Mouse (Mus musculus): ENCODE data around the gene Tead1. TPM values are rescaled to one million over a fixed set of nuclear protein-coding genes. Genes with fewer than 3 reads are reported as not detected.

The Tead1 gene
- polyA plus RNA-seq, 1 experiment from 2014 or later: 15.9 TPM

DNA sequence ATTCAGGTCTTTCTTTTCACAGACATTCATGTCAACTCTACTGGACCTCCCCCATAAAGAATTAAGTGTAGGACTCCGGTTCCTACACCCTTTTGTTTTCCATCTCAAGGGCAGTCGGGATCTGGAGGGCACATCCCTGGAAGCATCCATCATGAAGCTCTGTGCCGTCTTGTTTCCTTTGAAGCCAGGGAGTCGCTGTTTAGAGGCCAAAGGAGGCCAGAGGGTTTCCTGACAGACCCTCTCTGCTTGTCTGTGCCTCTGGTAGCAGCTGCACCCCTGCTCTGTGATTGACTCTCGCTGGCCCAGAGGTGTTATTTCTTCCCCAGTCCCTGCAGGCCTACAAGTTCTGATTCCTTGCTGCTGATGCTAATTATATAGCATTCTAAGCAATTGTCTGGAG lies 259.8 kb downstream of the Tead1 start:
- H3K9me3 ChIP-seq (replicated peaks): no peaks in the 10 kb centered on the region
- H3K27ac ChIP-seq (replicated peaks): no peak overlapping the region
- H3K4me3 ChIP-seq (replicated peaks): no peak overlapping the region
- H3K4me2 ChIP-seq: no peak overlapping the region
- H3K4me1 ChIP-seq: no peaks in the 10 kb centered on the region
- no peaks in the 10 kb centered on the region for H3K36me3 ChIP-seq
- 15% methylated on average over 5 of the region's 5 CpGs for WGBS
- H3K27me3 ChIP-seq (replicated peaks): no peaks in the 10 kb centered on the region
- no peak overlapping the region for H3K9ac ChIP-seq (replicated peaks)
- no peak for ATAC-seq (ENCODE audit: low FRiP score)

DNA sequence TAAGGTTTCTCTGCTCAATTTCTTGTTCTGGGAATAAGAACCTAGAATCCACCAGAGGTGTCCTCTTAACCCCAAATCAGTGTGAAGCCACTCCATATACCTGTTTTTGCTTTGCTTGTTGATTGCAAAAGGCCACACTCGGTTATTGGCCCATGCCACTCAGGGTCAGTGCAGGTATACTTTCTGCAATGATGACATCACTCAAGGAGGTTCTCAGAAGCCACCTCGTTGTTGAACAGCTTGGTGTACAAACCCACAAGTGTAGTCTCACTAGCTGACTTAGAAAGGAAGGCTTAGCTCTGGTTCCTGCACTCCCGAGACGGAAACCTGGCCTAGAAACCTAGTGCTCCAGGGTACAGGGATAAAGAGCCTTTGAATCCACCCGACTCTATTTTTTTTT lies 263.4 kb downstream of the Tead1 start:
- H3K27me3 ChIP-seq (replicated peaks): no peaks in the 10 kb centered on the region
- H3K9ac ChIP-seq (replicated peaks): no peak overlapping the region
- WGBS: 77% methylated on average over 5 of the region's 5 CpGs

DNA sequence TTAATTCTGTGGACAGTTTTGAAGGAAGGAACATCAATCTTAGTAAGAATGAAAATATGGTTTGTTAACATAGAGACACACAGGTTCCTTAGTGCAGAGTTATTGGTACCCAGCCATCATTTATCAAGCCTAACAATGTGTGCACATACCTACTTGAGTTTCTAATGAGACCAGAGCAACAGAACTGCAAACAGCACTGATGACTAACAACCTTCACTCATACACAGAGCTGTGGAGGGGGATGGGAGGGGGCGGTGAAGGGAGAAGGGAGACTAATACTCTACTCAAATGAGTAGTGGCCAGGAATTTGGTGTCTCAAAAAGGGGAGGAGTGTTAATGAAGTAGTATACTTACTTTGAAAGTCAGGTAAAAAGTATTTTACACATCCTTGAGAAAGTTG lies 263.9 kb downstream of the Tead1 start:
- Histone ChIP-seq H3K9ac (replicated peaks) (no peak overlapping the region), H3K27me3 (replicated peaks) (no peaks in the 10 kb centered on the region), H3K4me1 (no peaks in the 10 kb centered on the region), H3K9me3 (replicated peaks) (no peaks in the 10 kb centered on the region), H3K36me3 (no peaks in the 10 kb centered on the region), H3K27ac (replicated peaks) (no peak overlapping the region), H3K4me2 (no peak overlapping the region), H3K4me3 (replicated peaks) (no peak overlapping the region)
- ATAC-seq (ENCODE audit: low FRiP score): no peak
- WGBS: 92% methylated on average over 1 of the region's 1 CpGs

More for the DNA sequence above, 263.4 kb downstream of the Tead1 start:
- Histone ChIP-seq H3K4me3 (replicated peaks) (no peak overlapping the region), H3K4me2 (no peak overlapping the region), H3K36me3 (no peaks in the 10 kb centered on the region), H3K9me3 (replicated peaks) (no peaks in the 10 kb centered on the region), H3K4me1 (no peaks in the 10 kb centered on the region), H3K27ac (replicated peaks) (no peak overlapping the region)
- no peak for ATAC-seq (ENCODE audit: low FRiP score)

DNA sequence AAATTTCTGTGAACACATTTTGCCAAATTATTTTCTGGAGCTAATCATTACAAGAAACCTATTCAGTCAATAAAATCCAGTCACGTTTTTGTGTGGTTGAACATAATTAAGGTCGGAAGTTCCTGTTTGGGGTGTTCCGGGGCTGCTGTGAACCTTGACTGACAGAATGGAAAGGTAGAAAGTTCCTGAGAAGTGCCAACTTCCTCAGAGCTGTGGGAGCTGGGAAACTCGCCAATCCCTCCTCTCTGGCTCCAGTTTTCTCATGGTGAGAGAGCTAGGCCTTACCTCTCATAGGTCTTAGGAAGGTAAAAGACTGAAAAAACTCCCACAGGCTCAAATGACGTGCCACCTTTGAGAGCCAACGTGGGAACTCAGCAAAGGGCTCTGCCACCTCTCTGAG lies 267.6 kb downstream of the Tead1 start:
- no peak overlapping the region for H3K4me2 ChIP-seq
- 72% methylated on average over 6 of the region's 6 CpGs for WGBS
- no peak overlapping the region for H3K4me3 ChIP-seq (replicated peaks)
- no peaks in the 10 kb centered on the region for H3K36me3 ChIP-seq
- no peaks in the 10 kb centered on the region for H3K27me3 ChIP-seq (replicated peaks)
- H3K27ac ChIP-seq (replicated peaks): no peak overlapping the region
- H3K9me3 ChIP-seq (replicated peaks): no peaks in the 10 kb centered on the region
- H3K9ac ChIP-seq (replicated peaks): no peak overlapping the region
- no peak for ATAC-seq (ENCODE audit: low FRiP score)
- no peaks in the 10 kb centered on the region for H3K4me1 ChIP-seq

DNA sequence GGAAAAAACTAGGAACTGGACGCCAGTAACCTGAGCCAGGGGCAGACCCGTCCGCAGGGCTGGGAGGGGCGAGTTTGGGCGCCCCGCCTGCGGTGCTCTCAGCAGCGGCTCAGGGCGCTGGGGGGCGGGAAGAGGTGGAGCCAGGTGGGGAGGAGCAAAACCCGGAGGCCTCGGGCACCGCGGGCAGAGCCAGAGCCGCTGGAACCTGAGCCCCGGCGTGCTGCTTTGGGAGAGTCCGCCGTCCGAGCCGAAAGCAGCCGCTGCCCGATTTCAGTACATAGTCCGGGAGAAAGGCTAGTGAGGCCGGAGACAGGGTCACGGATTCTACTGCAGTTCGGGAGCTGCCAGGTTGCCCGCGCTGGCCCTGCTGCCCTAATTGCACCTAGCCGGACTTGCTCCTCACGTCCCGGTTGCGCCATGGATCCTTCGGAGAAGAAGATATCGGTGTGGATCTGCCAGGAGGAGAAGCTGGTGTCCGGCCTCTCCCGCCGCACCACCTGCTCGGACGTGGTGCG lies 274.7 kb downstream of the Tead1 start, which contains the start of gene Rassf10:
TSS of gene Rassf10 (plus strand) at position 186 of the 515 bp plus-strand sequence.
- Histone ChIP-seq H3K4me2 (peak within 1 kb of the TSS; percentile 74), H3K4me3 (replicated peaks) (peak within 1 kb of the TSS; percentile 47), H3K9ac (replicated peaks) (peak within 1 kb of the TSS; percentile 42), H3K27me3 (replicated peaks) (peaks cover 50% of the 10 kb centered on the region), H3K4me1 (peaks cover 22% of the 10 kb centered on the region), H3K27ac (replicated peaks) (0 out of 2 replicates have a peak within 1 kb of the TSS, but pooled peaks have one; percentile 6), H3K9me3 (replicated peaks) (no peaks in the 10 kb centered on the region), H3K36me3 (no peaks in the 10 kb centered on the region)
- peak; percentile 72 for ATAC-seq (ENCODE audit: low FRiP score)
- WGBS: under 1% methylated on average over 40 of the region's 41 CpGs

DNA sequence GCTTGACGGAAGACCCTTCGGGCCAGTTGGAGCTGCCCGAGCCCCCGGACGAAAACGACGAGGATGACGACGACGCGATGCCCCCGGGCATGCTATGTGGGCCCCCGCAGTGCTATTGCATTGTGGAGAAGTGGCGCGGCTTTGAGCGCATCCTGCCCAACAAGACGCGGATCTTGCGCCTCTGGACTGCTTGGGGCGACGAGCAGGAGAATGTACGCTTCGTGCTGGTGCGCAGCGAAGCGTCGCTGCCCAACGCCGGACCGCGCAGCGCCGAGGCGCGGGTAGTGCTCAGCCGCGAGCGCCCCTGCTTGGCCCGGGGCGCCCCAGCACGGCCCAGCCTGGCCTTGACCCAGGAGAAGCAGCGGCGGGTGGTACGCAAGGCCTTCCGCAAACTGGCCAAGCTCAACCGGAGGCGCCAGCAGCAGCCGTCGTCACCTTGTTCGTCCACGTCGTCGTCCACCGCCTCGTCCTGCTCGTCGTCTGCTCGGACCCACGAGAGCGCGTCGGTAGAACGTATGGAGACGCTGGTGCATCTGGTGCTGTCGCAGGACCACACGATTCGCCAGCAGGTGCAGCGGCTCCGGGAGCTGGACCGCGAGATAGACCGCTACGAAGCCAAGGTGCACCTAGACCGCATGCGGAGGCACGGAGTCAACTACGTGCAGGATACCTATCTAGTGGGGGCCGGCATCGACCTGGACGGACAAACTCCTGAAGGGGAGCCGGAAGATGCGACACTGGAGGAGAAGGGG lies 275.4 kb downstream of the Tead1 start:
- Histone ChIP-seq H3K9ac (replicated peaks) (peak overlapping the region; percentile 42), H3K4me2 (peak overlapping the region; percentile 74), H3K9me3 (replicated peaks) (no peaks in the 10 kb centered on the region), H3K4me1 (peaks cover 22% of the 10 kb centered on the region), H3K36me3 (no peaks in the 10 kb centered on the region), H3K27ac (replicated peaks) (0 out of 2 replicates have a peak overlapping the region, but pooled peaks have one; percentile 6), H3K27me3 (replicated peaks) (peaks cover 53% of the 10 kb centered on the region), H3K4me3 (replicated peaks) (peak overlapping the region; percentile 47)
- under 1% methylated on average over 82 of the region's 82 CpGs for WGBS
- ATAC-seq (ENCODE audit: low FRiP score): peak; percentile 66

DNA sequence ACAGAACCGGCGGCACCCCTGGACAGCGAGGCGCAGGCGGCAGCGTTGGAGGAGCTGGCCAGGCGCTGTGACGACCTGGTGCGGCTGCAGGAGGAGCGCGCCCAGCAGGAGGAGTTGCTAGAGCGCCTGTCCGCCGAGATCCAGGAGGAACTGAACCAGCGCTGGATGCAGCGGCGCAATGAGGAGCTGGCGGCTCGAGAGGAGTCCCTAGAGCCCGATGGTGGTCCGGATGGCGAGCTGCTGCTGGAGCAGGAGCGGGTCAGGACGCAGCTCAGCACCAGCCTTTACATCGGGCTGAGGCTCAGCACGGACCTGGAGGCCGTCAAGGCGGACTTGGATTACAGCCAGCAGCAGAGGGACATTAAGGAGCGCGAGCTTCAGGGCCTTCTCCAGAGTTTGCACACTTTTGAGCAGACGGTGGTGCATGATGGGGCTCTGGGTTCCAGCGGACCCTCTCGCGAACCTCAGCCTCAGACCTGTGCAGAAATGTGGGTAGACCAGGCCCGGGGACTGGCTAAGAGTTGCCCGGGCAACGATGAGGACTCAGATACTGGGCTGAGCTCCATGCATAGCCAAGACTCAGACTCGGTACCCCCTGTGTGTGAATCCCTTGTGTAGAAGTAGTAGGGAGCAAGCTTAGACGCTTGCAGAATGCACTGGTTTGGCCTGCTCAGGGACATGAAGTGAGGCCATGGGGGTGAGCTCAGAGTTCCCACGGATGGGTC lies 276.1 kb downstream of the Tead1 start:
- Histone ChIP-seq H3K9ac (replicated peaks) (peak overlapping the region; percentile 42), H3K36me3 (no peaks in the 10 kb centered on the region), H3K4me3 (replicated peaks) (peak overlapping the region; percentile 47), H3K4me1 (peaks cover 22% of the 10 kb centered on the region), H3K27ac (replicated peaks) (0 out of 2 replicates have a peak overlapping the region, but pooled peaks have one; percentile 6), H3K27me3 (replicated peaks) (peaks cover 53% of the 10 kb centered on the region), H3K4me2 (peak overlapping the region; percentile 74), H3K9me3 (replicated peaks) (no peaks in the 10 kb centered on the region)
- ATAC-seq (ENCODE audit: low FRiP score): peak; percentile 55
- WGBS: 3% methylated on average over 40 of the region's 40 CpGs

DNA sequence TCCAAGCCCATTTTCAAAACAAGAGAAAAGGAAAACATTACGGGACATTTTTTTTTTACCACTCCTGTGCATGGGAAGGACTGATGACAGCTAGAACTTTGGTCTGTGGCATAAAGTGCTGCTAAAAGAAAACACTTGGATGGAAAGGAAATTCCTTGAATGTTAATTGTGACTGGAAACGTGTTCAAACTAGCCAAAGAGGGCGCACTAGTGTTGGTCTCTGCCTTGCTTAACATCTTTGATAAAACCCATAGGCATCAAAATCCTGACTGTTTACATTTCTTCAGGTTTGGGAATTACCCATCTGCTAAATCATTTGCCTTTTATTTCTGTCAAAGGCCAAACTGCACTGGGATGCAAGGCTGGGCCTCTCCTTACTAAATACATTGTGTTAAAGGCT lies 276.8 kb downstream of the Tead1 start:
- no peaks in the 10 kb centered on the region for H3K36me3 ChIP-seq
- peak overlapping the region; percentile 47 for H3K4me3 ChIP-seq (replicated peaks)
- no peak overlapping the region for H3K27ac ChIP-seq (replicated peaks)
- H3K27me3 ChIP-seq (replicated peaks): peaks cover 53% of the 10 kb centered on the region
- H3K9ac ChIP-seq (replicated peaks): 0 out of 2 replicates have a peak overlapping the region, but pooled peaks have one; percentile 12
- H3K4me2 ChIP-seq: peak overlapping the region; percentile 74
- no peak for ATAC-seq (ENCODE audit: low FRiP score)
- WGBS: 45% methylated on average over 3 of the region's 3 CpGs
- H3K9me3 ChIP-seq (replicated peaks): no peaks in the 10 kb centered on the region
- peaks cover 22% of the 10 kb centered on the region for H3K4me1 ChIP-seq

Small RNA genes lying within 50 kb of the gene (microRNA-seq; reads per million reads assigned to microRNA genes)
- not detected for gene Gm44462

All from neural tube, embryonic 15.5 days (tissue).